ENCODE assay signal across 8 mouse cellular contexts in genomic region chrX:7680864-7681263, GRCm38 (mm10). TPM values are rescaled to one million over a fixed set of nuclear protein-coding genes. Genes with fewer than 3 reads are reported as not detected.
A peak's percentile ranks its signal among the peaks of the same experiment; 100 is the strongest.
DNase-seq lines count a peak whose midpoint lies in the region; ATAC-seq and TF ChIP-seq lines count a peak whose summit lies in the region.

Magix (minus strand) TSS chrX:7681251.

- H3K27me3 ChIP-seq in intestine, embryonic 15.5 days (replicated peaks): no peaks in the 10 kb centered on the region
- H3K27me3 ChIP-seq in lung, embryonic 16.5 days (ENCODE audit: control insufficient read depth, insufficient read depth, low read depth, low read length): no peaks in the 10 kb centered on the region

- ATAC-seq in intestine, embryonic 15.5 days: no peak
- no peak for ATAC-seq in lung, embryonic 16.5 days (ENCODE audit: low read depth)

- no peaks in the 10 kb centered on the region for H3K9me3 ChIP-seq in intestine, embryonic 15.5 days
- H3K9me3 ChIP-seq in lung, embryonic 16.5 days (ENCODE audit: control insufficient read depth, low read length): no peaks in the 10 kb centered on the region

- intact Hi-C loops in gastrocnemius, adult 2 months (cut with DNase I): no loop called here

- H3K4me3 ChIP-seq in gastrocnemius, adult 2 months: peak within 1 kb of the TSS; percentile 75
- peak within 1 kb of the TSS; percentile 25 for H3K4me3 ChIP-seq in intestine, embryonic 15.5 days (replicated peaks)
- H3K4me3 ChIP-seq in lung, embryonic 16.5 days (ENCODE audit: low read length): peak within 1 kb of the TSS; percentile 37

- 63% methylated on average over 14 of the region's 14 CpGs for WGBS in intestine, embryonic 15.5 days
- 58% methylated on average over 14 of the region's 14 CpGs for WGBS in lung, embryonic 16.5 days

- TF ChIP-seq CTCF in gastrocnemius, adult 2 months (IDR thresholded peaks at IDR 0.05): no peak

- H3K4me2 ChIP-seq in intestine, embryonic 15.5 days (replicated peaks): peak within 1 kb of the TSS; percentile 64
- H3K4me2 ChIP-seq in lung, embryonic 16.5 days (ENCODE audit: low read depth, low read length): peak within 1 kb of the TSS; percentile 56

- H3K27ac ChIP-seq in gastrocnemius, adult 2 months: peak within 1 kb of the TSS; percentile 90
- no peak within 1 kb of the TSS for H3K27ac ChIP-seq in intestine, embryonic 15.5 days
- H3K27ac ChIP-seq in lung, embryonic 16.5 days (ENCODE audit: low read length): no peak within 1 kb of the TSS

- peak; percentile 76 for DNase-seq in gastrocnemius, adult 2 months
- no peak for DNase-seq in gastrocnemius, postnatal 4 days (ENCODE audit: low spot score in 2 of 2)
- peak; percentile 41 for DNase-seq in gastrocnemius, postnatal 25 days
- DNase-seq in urinary bladder, postnatal 14 days (ENCODE audit: low spot score): no peak
- DNase-seq in layer of hippocampus, adult 8-10 months (ENCODE audit: low spot score in 2 of 2): no peak
- no peak for DNase-seq in urinary bladder, postnatal 4 days (ENCODE audit: low spot score in 2 of 2)

- no peaks in the 10 kb centered on the region for H3K4me1 ChIP-seq in intestine, embryonic 15.5 days (replicated peaks)
- no peaks in the 10 kb centered on the region for H3K4me1 ChIP-seq in lung, embryonic 16.5 days (replicated peaks; ENCODE audit: control insufficient read depth, insufficient read depth, low read length)

- H3K9ac ChIP-seq in intestine, embryonic 15.5 days: 0 out of 2 replicates have a peak within 1 kb of the TSS, but pooled peaks have one; percentile 26
- H3K9ac ChIP-seq in lung, embryonic 16.5 days (ENCODE audit: low read length): peak within 1 kb of the TSS; percentile 59

- no peaks in the 10 kb centered on the region for H3K36me3 ChIP-seq in intestine, embryonic 15.5 days
- H3K36me3 ChIP-seq in lung, embryonic 16.5 days (ENCODE audit: control insufficient read depth, insufficient read depth, low read length): no peaks in the 10 kb centered on the region

RNA-seq across cellular contexts. Expression of gene Magix, which starts in this region (rescaled TPM):
- total RNA-seq in gastrocnemius, adult 2 months (2021): 10 to 100 TPM; 21.0 to 31.0 TPM
- total RNA-seq in gastrocnemius, postnatal 4 days (2021): 1 to 10 TPM; 1.3 to 1.8 TPM
- total RNA-seq in gastrocnemius, postnatal 25 days (2021): 10 to 100 TPM; 16.5 to 21.5 TPM
- 0.57 and 0.71 TPM in 2 replicates for polyA plus RNA-seq in intestine, embryonic 15.5 days (2015; fragmentation: Nextera tagmentation; extraction: Ambion mirVana)
- 0.38 and 0.45 TPM in 2 replicates for polyA plus RNA-seq in lung, embryonic 16.5 days (2015; fragmentation: Nextera tagmentation; extraction: Ambion mirVana)
- under 1 TPM; 0.23 to 0.36 (median 0.30) TPM for total RNA-seq in layer of hippocampus, adult 8-10 months (2022)

Comparison
In these comparisons a context has a peak if more than half of its experiments do, and no peak if none do; other contexts are left out.
1. RNA of gene Magix (total RNA-seq): 21.0 to 31.0 TPM in gastrocnemius, adult 2 months and 16.5 to 21.5 TPM in gastrocnemius, postnatal 25 days; 1.3 to 1.8 TPM in gastrocnemius, postnatal 4 days and 0.23 to 0.36 TPM in layer of hippocampus, adult 8-10 months; every median in the first group is over 4 times any median in the second.
2. DNase-seq: peak in gastrocnemius, adult 2 months (single experiment) and gastrocnemius, postnatal 25 days (single experiment); none in gastrocnemius, postnatal 4 days (0 of 2), urinary bladder, postnatal 14 days (single experiment), layer of hippocampus, adult 8-10 months (0 of 2) and urinary bladder, postnatal 4 days (0 of 2).
3. H3K4me3 ChIP-seq: peak in every context shown above with its lines; median percentile 75 in gastrocnemius, adult 2 months; 37 in lung, embryonic 16.5 days; 25 in intestine, embryonic 15.5 days.